Mouse (Mus musculus) heart, embryonic 11.5 days (tissue): ENCODE measurements at regions not wholly inside any gene's neighbourhood (a gene's known extent, or its start where the extent isn't known, plus 50 kb on each side); places are given as distances from the start of the nearest gene placed in this dataset.

Experiments
- ATAC-seq: fragments of 200-750 bp; cut with Nextera tagmentation; replicated peaks from 2 replicates; pipeline ENCODE4 v1.8.0; 2017; ENCODE audit warnings: moderate library complexity; ENCODE audit not compliant: insufficient number of reproducible peaks, low FRiP score, low TSS enrichment
- H3K27ac ChIP-seq: fragments of 300-500 bp; sonication (generic); 2 replicates; pipeline ENCODE4 v1.5.1; 2014; ENCODE audit warnings: mild to moderate bottlenecking, low read depth, low read length
- H3K27me3 ChIP-seq: fragments of 300-500 bp; sonication (generic); 2 replicates; pipeline ENCODE4 v1.6.1; 2014; ENCODE audit warnings: mild to moderate bottlenecking, low read length, mixed read lengths; ENCODE audit not compliant: control insufficient read depth, insufficient read depth
- H3K36me3 ChIP-seq: fragments of 300-500 bp; sonication (generic); 2 replicates; pipeline ENCODE4 v1.6.1; 2014; ENCODE audit warnings: mild to moderate bottlenecking, low read length, moderate library complexity, mixed read lengths; ENCODE audit not compliant: control insufficient read depth, insufficient read depth
- H3K4me1 ChIP-seq: fragments of 300-500 bp; sonication (generic); 2 replicates; pipeline ENCODE4 v1.6.1; 2014; ENCODE audit warnings: low read length; ENCODE audit not compliant: control insufficient read depth, insufficient read depth
- H3K4me2 ChIP-seq: fragments of 300-500 bp; sonication (generic); 2 replicates; pipeline ENCODE4 v1.6.1; 2014; ENCODE audit warnings: mild to moderate bottlenecking, moderate library complexity
- H3K4me3 ChIP-seq: fragments of 300-500 bp; sonication (generic); 2 replicates; pipeline ENCODE4 v1.5.1; 2014; ENCODE audit warnings: low read depth, low read length
- H3K9ac ChIP-seq: fragments of 300-500 bp; sonication (generic); 2 replicates; pipeline ENCODE4 v1.6.1; 2014; ENCODE audit warnings: mild to moderate bottlenecking, low read depth, low read length, moderate library complexity
- H3K9me3 ChIP-seq: fragments of 300-500 bp; sonication (generic); replicated peaks from 2 replicates; pipeline ENCODE4 v1.6.1; 2016; ENCODE audit warnings: low read length; ENCODE audit not compliant: control insufficient read depth
- WGBS: fragments of 180-500 bp; shearing (Covaris S2); extraction: QIAGEN DNeasy Blood & Tissue Kit; methylation state at CpG from one replicate; pipeline ENCODE4 v1.1.7; 2014; ENCODE audit not compliant: insufficient replicate concordance; 5-methylcytosine and 5-hydroxymethylcytosine counted together

DNA sequence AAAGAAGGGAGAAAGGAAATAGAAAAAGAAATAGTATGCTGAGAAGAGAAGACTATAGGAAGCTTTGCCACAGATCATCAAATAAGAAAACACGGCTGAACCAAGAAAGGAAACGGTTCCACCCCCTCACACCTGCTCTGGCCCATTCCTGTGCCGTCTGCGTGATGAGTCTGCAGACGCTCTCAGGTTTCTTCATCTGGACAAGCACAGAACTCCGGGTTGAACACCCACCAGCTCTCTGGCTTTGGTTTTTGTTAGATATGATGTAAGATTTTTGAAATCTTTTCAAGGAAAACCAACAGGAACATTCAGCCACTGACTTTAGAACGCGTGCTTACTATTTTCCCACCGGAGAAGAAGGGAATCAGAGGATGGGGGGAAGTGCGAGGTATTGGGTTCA is 895.9 kb downstream of the 5730522E02Rik start:
- H3K4me1 ChIP-seq, result 0 out of 2 replicates have a peak, but pooled peaks cover 2% of the 10 kb centered on the region
- no peak overlapping the region for H3K4me3 ChIP-seq
- H3K27me3 ChIP-seq, result no peaks in the 10 kb centered on the region
- no peaks in the 10 kb centered on the region for H3K9me3 ChIP-seq
- ATAC-seq, result no peak
- no peak overlapping the region for H3K4me2 ChIP-seq
- no peaks in the 10 kb centered on the region for H3K36me3 ChIP-seq
- WGBS, result 76% methylated on average over 10 of the region's 10 CpGs
- H3K27ac ChIP-seq, result no peak overlapping the region
- no peak overlapping the region for H3K9ac ChIP-seq

DNA sequence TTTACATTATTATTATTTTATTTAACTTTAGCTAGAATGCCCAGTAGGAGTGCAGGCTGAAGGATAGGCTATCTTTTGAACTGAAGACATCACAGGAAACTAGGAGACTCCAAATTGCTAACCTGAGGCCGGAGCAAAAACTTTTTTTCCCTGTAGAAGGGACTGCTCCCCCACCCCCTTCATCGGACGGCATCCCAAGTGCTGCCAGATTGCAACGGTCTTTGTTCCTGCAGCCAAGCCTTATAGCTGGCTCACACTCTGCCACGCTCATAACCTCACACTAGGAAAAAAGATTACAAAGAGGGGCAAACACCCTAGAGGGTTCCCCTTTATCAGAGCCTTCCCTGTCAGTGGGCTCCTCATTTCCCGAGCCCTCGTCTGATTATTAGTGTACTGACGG is 896.7 kb downstream of the 5730522E02Rik start:
- H3K4me1 ChIP-seq, result 0 out of 2 replicates have a peak, but pooled peaks cover 2% of the 10 kb centered on the region
- no peaks in the 10 kb centered on the region for H3K36me3 ChIP-seq
- H3K9ac ChIP-seq, result no peak overlapping the region
- no peak for ATAC-seq
- H3K9me3 ChIP-seq, result no peaks in the 10 kb centered on the region
- H3K4me2 ChIP-seq, result peak overlapping the region; percentile 24; the same call in 1 of the 2 replicates
- no peaks in the 10 kb centered on the region for H3K27me3 ChIP-seq
- 16% methylated on average over 8 of the region's 8 CpGs for WGBS
- H3K27ac ChIP-seq, result no peak overlapping the region
- no peak overlapping the region for H3K4me3 ChIP-seq

DNA sequence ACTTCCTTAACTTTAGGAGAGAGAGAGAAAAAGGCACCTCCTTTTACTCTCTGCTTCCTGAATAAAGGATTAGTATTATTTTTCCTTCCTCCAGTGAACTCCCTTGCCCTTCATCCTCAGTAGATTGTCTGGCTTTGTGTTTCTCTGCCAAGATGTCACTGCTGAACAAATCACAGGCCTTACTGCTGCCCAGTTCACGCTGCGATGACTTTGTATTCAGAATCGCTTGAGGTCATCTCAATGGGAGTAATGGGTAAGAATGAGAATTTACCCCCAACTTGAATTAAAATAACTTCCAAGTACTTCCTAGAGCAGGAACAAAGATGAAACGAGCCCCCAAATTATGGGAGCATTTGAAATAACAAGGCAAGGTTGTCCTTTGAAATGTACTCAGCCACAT is 897.3 kb downstream of the 5730522E02Rik start:
- Histone ChIP-seq H3K36me3 (no peaks in the 10 kb centered on the region), H3K4me1 (0 out of 2 replicates have a peak, but pooled peaks cover 2% of the 10 kb centered on the region), H3K27me3 (no peaks in the 10 kb centered on the region), H3K9me3 (no peaks in the 10 kb centered on the region), H3K9ac (no peak overlapping the region), H3K27ac (no peak overlapping the region), H3K4me3 (no peak overlapping the region), H3K4me2 (no peak overlapping the region)
- WGBS, result 58% methylated on average over 4 of the region's 4 CpGs
- no peak for ATAC-seq

DNA sequence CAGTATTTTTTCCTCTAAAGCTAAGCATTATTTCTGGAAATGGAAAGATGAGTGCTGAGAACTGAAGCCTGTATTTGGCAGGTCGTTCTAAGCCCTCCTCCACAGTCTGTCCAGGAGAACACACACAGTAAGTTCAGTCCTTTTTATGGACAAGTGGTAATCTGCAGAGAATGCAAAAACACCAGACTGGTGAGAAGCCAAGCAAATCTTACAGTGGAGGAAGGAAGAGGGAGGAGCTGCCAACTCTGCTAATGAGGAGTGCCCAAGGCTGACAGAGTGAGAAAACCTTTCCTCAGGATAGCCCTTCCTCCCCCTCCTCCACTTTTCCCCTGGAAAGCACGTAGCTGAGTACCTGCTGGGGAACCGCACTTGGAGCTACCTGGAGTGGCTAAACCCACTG is 899.8 kb downstream of the 5730522E02Rik start:
- 0 out of 2 replicates have a peak, but pooled peaks cover 2% of the 10 kb centered on the region for H3K4me1 ChIP-seq
- no peak overlapping the region for H3K9ac ChIP-seq
- no peak for ATAC-seq
- no peaks in the 10 kb centered on the region for H3K27me3 ChIP-seq
- H3K4me2 ChIP-seq, result no peak overlapping the region
- no peaks in the 10 kb centered on the region for H3K36me3 ChIP-seq
- no peak overlapping the region for H3K4me3 ChIP-seq
- H3K27ac ChIP-seq, result no peak overlapping the region
- no peaks in the 10 kb centered on the region for H3K9me3 ChIP-seq
- 44% methylated on average over 3 of the region's 3 CpGs for WGBS

DNA sequence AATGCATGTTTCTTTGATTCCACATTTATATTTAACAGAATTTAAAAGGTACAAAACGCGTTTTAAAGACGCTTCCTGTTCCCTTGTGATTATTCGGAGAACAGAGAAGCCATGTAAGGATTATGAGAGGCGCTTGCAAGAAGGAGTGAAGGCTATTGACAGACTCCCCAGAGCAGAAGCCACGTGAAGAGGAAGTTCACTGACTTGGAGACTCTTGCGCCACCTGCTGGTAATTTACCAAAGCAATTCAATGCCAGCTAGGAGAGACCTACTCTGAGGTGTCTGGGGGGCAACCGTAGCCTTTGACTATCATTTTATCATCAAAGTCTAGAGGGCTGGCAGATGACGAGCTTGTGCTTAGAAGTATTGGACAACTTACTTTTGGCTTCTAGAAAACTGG is 909.4 kb downstream of the 5730522E02Rik start:
- Histone ChIP-seq H3K27ac (no peak overlapping the region), H3K4me2 (no peak overlapping the region), H3K36me3 (no peaks in the 10 kb centered on the region), H3K4me3 (no peak overlapping the region), H3K9ac (no peak overlapping the region), H3K9me3 (no peaks in the 10 kb centered on the region), H3K27me3 (no peaks in the 10 kb centered on the region), H3K4me1 (no peaks in the 10 kb centered on the region)
- ATAC-seq, result no peak
- 21% methylated on average over 9 of the region's 9 CpGs for WGBS

DNA sequence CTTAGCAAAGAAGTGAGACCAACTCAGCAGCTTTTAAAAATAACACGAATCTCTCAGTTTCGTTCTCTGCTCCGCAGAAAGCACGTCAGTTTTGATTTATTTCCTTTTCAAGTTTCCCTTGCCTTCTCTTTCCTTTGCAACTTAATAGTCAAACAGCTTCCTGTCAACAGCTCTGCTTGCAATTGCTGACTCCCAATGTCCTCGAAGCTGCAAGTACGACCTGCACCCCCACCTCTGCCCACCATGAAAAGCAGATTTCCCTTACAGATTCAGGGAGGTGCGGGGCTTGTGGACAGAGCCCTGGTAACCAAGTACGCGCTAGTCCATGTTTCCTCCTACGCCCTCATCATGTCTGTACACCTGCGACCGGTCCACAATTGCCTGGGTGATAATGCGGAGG is 922.2 kb downstream of the 5730522E02Rik start:
- Histone ChIP-seq H3K4me1 (no peaks in the 10 kb centered on the region), H3K4me3 (no peak overlapping the region), H3K4me2 (peak overlapping the region; percentile 37), H3K27me3 (no peaks in the 10 kb centered on the region), H3K36me3 (no peaks in the 10 kb centered on the region), H3K9me3 (no peaks in the 10 kb centered on the region), H3K27ac (no peak overlapping the region), H3K9ac (no peak overlapping the region)
- WGBS, result 58% methylated on average over 13 of the region's 13 CpGs
- ATAC-seq, result no peak

DNA sequence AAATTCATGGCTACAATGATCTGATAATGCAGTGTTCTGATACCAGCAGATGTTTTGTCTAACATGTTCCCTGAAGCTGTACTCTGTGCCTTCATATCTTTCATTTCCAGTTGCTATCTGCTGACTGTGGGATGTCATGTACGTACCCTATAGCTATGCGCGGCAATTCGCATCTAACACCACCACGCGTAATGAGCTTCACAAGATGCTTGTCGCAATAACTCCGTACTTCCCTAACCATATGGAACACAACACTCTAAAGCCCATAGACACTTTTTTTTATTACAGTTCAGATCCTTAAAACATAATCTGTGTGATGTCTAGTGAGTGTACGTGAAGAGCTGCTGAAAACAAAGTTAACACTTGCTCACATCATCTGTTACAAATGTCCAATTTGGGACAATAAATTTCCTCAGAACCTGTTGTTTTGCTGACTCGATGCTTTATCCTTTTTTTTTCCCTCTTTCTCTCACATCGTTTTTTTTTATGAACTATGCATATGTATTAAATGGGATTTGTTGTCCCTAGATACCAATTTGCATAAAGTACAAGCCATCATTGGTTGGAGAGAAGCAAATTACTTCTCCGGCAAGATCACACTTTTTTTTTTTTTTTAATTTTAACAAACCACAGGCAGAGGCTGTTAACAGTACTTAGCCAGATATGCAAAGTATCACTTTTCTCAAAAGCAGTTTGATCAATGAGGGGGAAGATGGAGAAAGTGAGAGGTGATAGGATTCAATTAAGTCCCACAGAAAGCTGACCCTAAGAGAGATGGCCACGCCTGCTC is 922.9 kb downstream of the 5730522E02Rik start:
- Histone ChIP-seq H3K27ac (no peak overlapping the region), H3K27me3 (no peaks in the 10 kb centered on the region), H3K4me3 (no peak overlapping the region), H3K4me1 (no peaks in the 10 kb centered on the region), H3K9ac (no peak overlapping the region), H3K36me3 (no peaks in the 10 kb centered on the region), H3K9me3 (no peaks in the 10 kb centered on the region), H3K4me2 (no peak overlapping the region)
- WGBS, result 80% methylated on average over 13 of the region's 13 CpGs
- no peak for ATAC-seq

DNA sequence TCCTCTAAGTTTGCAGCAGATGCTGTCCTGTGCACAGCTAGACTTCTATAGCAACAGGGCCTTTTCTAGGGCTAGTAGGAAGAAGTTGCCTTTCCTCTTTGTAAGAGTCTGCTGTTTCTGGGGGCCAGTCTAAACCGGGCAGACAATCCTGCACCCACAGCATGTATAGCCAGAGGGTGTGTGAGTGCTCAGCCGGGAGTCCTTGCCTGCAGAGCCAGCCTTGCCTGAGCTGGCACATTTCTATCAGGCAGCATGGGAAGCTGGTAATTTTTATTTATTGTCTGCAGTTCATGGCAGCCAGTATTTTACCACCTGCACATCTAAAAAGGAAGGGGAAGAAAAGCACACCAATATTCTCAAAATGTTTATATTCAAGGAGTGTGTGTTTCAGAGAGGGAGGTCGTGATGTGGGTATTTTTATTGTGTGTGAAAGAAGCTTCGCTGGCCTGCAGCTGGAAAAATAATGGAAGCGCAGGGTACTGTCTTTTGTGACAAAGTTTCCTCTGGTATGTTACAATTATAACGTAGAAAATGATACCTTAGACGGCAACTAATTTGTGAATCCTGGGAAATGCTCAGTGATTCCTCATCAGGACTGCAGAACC is 940.5 kb downstream of the 5730522E02Rik start:
- Histone ChIP-seq H3K9me3 (no peaks in the 10 kb centered on the region), H3K27me3 (no peaks in the 10 kb centered on the region), H3K36me3 (no peaks in the 10 kb centered on the region), H3K4me3 (no peak overlapping the region), H3K4me1 (no peaks in the 10 kb centered on the region), H3K27ac (no peak overlapping the region), H3K4me2 (no peak overlapping the region), H3K9ac (no peak overlapping the region)
- whole genome bisulfite sequencing, result 29% methylated on average over 7 of the region's 7 CpGs
- ATAC-seq, result no peak

DNA sequence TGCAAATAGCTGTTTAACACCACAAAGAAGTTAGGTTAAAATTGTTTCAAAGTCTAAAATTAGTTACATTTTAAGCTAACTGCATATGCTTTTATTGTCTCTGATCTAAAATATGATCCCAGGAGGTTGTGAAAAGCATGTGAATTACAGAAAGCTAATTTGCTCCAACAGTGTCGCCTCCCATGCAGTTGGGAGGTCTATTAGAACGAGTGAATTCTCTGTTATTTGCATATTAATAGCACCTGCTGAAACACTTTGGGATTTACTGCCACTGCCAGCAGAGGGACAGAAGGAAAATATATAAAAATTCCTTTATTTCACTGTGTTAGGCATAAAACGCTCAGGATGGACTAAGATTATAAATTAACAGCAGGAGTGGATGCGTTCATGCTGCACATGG is 947.7 kb downstream of the 5730522E02Rik start:
- Histone ChIP-seq H3K4me1 (no peaks in the 10 kb centered on the region), H3K27ac (no peak overlapping the region), H3K4me2 (no peak overlapping the region), H3K9me3 (no peaks in the 10 kb centered on the region), H3K9ac (no peak overlapping the region), H3K4me3 (no peak overlapping the region), H3K27me3 (no peaks in the 10 kb centered on the region), H3K36me3 (no peaks in the 10 kb centered on the region)
- no peak for ATAC-seq
- WGBS, result 44% methylated on average over 4 of the region's 4 CpGs
